Mouse (Mus musculus): ENCODE results near the gene Zfp64. TPM values are rescaled to one million over a fixed set of nuclear protein-coding genes. Genes with fewer than 3 reads are reported as not detected.

Zfp64 gene
- polyA plus RNA-seq, 1 experiment from 2014 or later = 30.9 TPM

- WGBS = 91% methylated on average over 1 of the region's 1 CpGs
- Histone ChIP-seq H3K4me2 (no peak overlapping the region), H3K4me3 (no peak overlapping the region), H3K36me3 (no peaks in the 10 kb centered on the region), H3K4me1 (replicated peaks) (no peaks in the 10 kb centered on the region), H3K27me3 (no peaks in the 10 kb centered on the region), H3K9me3 (no peaks in the 10 kb centered on the region), H3K27ac (replicated peaks) (no peak overlapping the region), H3K9ac (no peak overlapping the region)
- ATAC-seq (ENCODE audit: low FRiP score, low read depth) = no peak
Observed at GRCm38 (mm10) chr2:168882997-168883396, 72.4 kb downstream of the Zfp64 start.

- Histone ChIP-seq H3K4me3 (no peak overlapping the region), H3K4me2 (no peak overlapping the region), H3K9ac (no peak overlapping the region), H3K9me3 (no peaks in the 10 kb centered on the region), H3K27ac (replicated peaks) (no peak overlapping the region), H3K27me3 (no peaks in the 10 kb centered on the region), H3K4me1 (replicated peaks) (no peaks in the 10 kb centered on the region), H3K36me3 (no peaks in the 10 kb centered on the region)
- no peak for ATAC-seq (ENCODE audit: low FRiP score, low read depth)
- 48% methylated on average over 5 of the region's 5 CpGs for WGBS
Observed at GRCm38 (mm10) chr2:168881927-168882326, 73.5 kb downstream of the Zfp64 start.

- no peak overlapping the region for H3K9ac ChIP-seq
- no peaks in the 10 kb centered on the region for H3K9me3 ChIP-seq
- H3K4me1 ChIP-seq (replicated peaks) = no peaks in the 10 kb centered on the region
- H3K4me3 ChIP-seq = no peak overlapping the region
- H3K36me3 ChIP-seq = no peaks in the 10 kb centered on the region
- WGBS = 88% methylated on average over 10 of the region's 10 CpGs
- H3K27ac ChIP-seq (replicated peaks) = no peak overlapping the region
- no peak for ATAC-seq (ENCODE audit: low FRiP score, low read depth)
- no peak overlapping the region for H3K4me2 ChIP-seq
- H3K27me3 ChIP-seq = no peaks in the 10 kb centered on the region
Observed at GRCm38 (mm10) chr2:168879573-168879972, 75.8 kb downstream of the Zfp64 start.

GRCm38 (mm10) chr2:168878708-168879107 lies 76.7 kb downstream of the Zfp64 start:
- 77% methylated on average over 8 of the region's 8 CpGs for WGBS
- no peak overlapping the region for H3K4me2 ChIP-seq
- no peak overlapping the region for H3K4me3 ChIP-seq
- H3K9ac ChIP-seq = no peak overlapping the region
- H3K9me3 ChIP-seq = no peaks in the 10 kb centered on the region
- no peaks in the 10 kb centered on the region for H3K4me1 ChIP-seq (replicated peaks)
- no peak for ATAC-seq (ENCODE audit: low FRiP score, low read depth)
- H3K27me3 ChIP-seq = 0 out of 2 replicates have a peak, but pooled peaks cover 4% of the 10 kb centered on the region
- no peak overlapping the region for H3K27ac ChIP-seq (replicated peaks)
- no peaks in the 10 kb centered on the region for H3K36me3 ChIP-seq

- H3K36me3 ChIP-seq = no peaks in the 10 kb centered on the region
- no peak overlapping the region for H3K4me3 ChIP-seq
- no peaks in the 10 kb centered on the region; the same call in 1 of the 2 replicates for H3K4me1 ChIP-seq (replicated peaks)
- WGBS = 82% methylated on average over 4 of the region's 4 CpGs
- no peak for ATAC-seq (ENCODE audit: low FRiP score, low read depth)
- no peak overlapping the region for H3K9ac ChIP-seq
- H3K27ac ChIP-seq (replicated peaks) = no peak overlapping the region
- no peak overlapping the region for H3K4me2 ChIP-seq
- no peaks in the 10 kb centered on the region for H3K9me3 ChIP-seq
- 0 out of 2 replicates have a peak, but pooled peaks cover 6% of the 10 kb centered on the region for H3K27me3 ChIP-seq
Observed at GRCm38 (mm10) chr2:168878158-168878557, 77.2 kb downstream of the Zfp64 start.

GRCm38 (mm10) chr2:168876631-168877030 lies 78.8 kb downstream of the Zfp64 start:
- Histone ChIP-seq H3K9me3 (no peaks in the 10 kb centered on the region), H3K27ac (replicated peaks) (no peak overlapping the region), H3K27me3 (0 out of 2 replicates have a peak, but pooled peaks cover 6% of the 10 kb centered on the region), H3K36me3 (no peaks in the 10 kb centered on the region), H3K4me1 (replicated peaks) (peaks cover 12% of the 10 kb centered on the region), H3K9ac (no peak overlapping the region), H3K4me2 (no peak overlapping the region), H3K4me3 (no peak overlapping the region)
- 88% methylated on average over 10 of the region's 10 CpGs for WGBS
- ATAC-seq (ENCODE audit: low FRiP score, low read depth) = no peak

- H3K4me2 ChIP-seq = no peak overlapping the region
- H3K9me3 ChIP-seq = no peaks in the 10 kb centered on the region
- H3K36me3 ChIP-seq = no peaks in the 10 kb centered on the region
- H3K4me1 ChIP-seq (replicated peaks) = peaks cover 12% of the 10 kb centered on the region
- H3K27me3 ChIP-seq = 0 out of 2 replicates have a peak, but pooled peaks cover 6% of the 10 kb centered on the region
- no peak overlapping the region for H3K27ac ChIP-seq (replicated peaks)
- 77% methylated on average over 6 of the region's 6 CpGs for WGBS
- no peak for ATAC-seq (ENCODE audit: low FRiP score, low read depth)
- no peak overlapping the region for H3K4me3 ChIP-seq
- no peak overlapping the region for H3K9ac ChIP-seq
Observed at GRCm38 (mm10) chr2:168874498-168874897, 80.9 kb downstream of the Zfp64 start.

GRCm38 (mm10) chr2:168871767-168872511 lies 83.4 kb downstream of the Zfp64 start:
- Histone ChIP-seq H3K4me2 (peak overlapping the region; percentile 38), H3K9ac (no peak overlapping the region), H3K9me3 (no peaks in the 10 kb centered on the region), H3K27me3 (0 out of 2 replicates have a peak, but pooled peaks cover 6% of the 10 kb centered on the region), H3K36me3 (no peaks in the 10 kb centered on the region), H3K4me3 (no peak overlapping the region), H3K4me1 (replicated peaks) (peaks cover 12% of the 10 kb centered on the region), H3K27ac (replicated peaks) (no peak overlapping the region)
- no peak for ATAC-seq (ENCODE audit: low FRiP score, low read depth)
- WGBS = 16% methylated on average over 22 of the region's 22 CpGs

- no peak overlapping the region for H3K4me2 ChIP-seq
- no peaks in the 10 kb centered on the region for H3K9me3 ChIP-seq
- H3K4me1 ChIP-seq (replicated peaks) = peaks cover 12% of the 10 kb centered on the region
- H3K9ac ChIP-seq = no peak overlapping the region
- no peaks in the 10 kb centered on the region for H3K36me3 ChIP-seq
- H3K4me3 ChIP-seq = no peak overlapping the region
- WGBS = 59% methylated on average over 4 of the region's 4 CpGs
- no peak for ATAC-seq (ENCODE audit: low FRiP score, low read depth)
- no peak overlapping the region for H3K27ac ChIP-seq (replicated peaks)
- peaks cover 6% of the 10 kb centered on the region; the same call in 1 of the 2 replicates for H3K27me3 ChIP-seq
Observed at GRCm38 (mm10) chr2:168870480-168870879, 84.9 kb downstream of the Zfp64 start.

GRCm38 (mm10) chr2:168866942-168867341 lies 88.4 kb downstream of the Zfp64 start:
- Histone ChIP-seq H3K27me3 (peaks cover 4% of the 10 kb centered on the region; the same call in 1 of the 2 replicates), H3K36me3 (no peaks in the 10 kb centered on the region), H3K27ac (replicated peaks) (no peak overlapping the region), H3K4me3 (no peak overlapping the region), H3K9ac (no peak overlapping the region), H3K4me1 (replicated peaks) (peaks cover under 1% of the 10 kb centered on the region; the same call in 1 of the 2 replicates), H3K4me2 (no peak overlapping the region), H3K9me3 (no peaks in the 10 kb centered on the region)
- ATAC-seq (ENCODE audit: low FRiP score, low read depth) = no peak
- 91% methylated on average over 8 of the region's 8 CpGs for WGBS

GRCm38 (mm10) chr2:168866436-168866835 lies 89.0 kb downstream of the Zfp64 start:
- Histone ChIP-seq H3K4me1 (replicated peaks) (no peaks in the 10 kb centered on the region), H3K9me3 (no peaks in the 10 kb centered on the region), H3K9ac (no peak overlapping the region), H3K27ac (replicated peaks) (no peak overlapping the region), H3K27me3 (peaks cover 4% of the 10 kb centered on the region; the same call in 1 of the 2 replicates), H3K4me3 (no peak overlapping the region), H3K36me3 (no peaks in the 10 kb centered on the region), H3K4me2 (no peak overlapping the region)
- ATAC-seq (ENCODE audit: low FRiP score, low read depth) = no peak
- 75% methylated on average over 10 of the region's 10 CpGs for WGBS

- Histone ChIP-seq H3K27me3 (peaks cover 4% of the 10 kb centered on the region; the same call in 1 of the 2 replicates), H3K36me3 (no peaks in the 10 kb centered on the region), H3K9me3 (no peaks in the 10 kb centered on the region), H3K4me1 (replicated peaks) (peaks cover 9% of the 10 kb centered on the region; the same call in 1 of the 2 replicates), H3K9ac (no peak overlapping the region), H3K4me2 (no peak overlapping the region), H3K4me3 (no peak overlapping the region), H3K27ac (replicated peaks) (no peak overlapping the region)
- no peak for ATAC-seq (ENCODE audit: low FRiP score, low read depth)
- WGBS = 82% methylated on average over 5 of the region's 5 CpGs
Observed at GRCm38 (mm10) chr2:168864905-168865304, 90.5 kb downstream of the Zfp64 start.

Measured in hindbrain, embryonic 15.5 days (tissue).